Mouse (Mus musculus) ES-Bruce4 (cell line): ENCODE measurements around the gene Madcam1. TPM values are rescaled to one million over a fixed set of nuclear protein-coding genes. Genes with fewer than 3 reads are reported as not detected.

Source experiments
- H3K27ac ChIP-seq: 2 replicates; pipeline ENCODE4 v1.5.1; 2012; ENCODE audit warnings: low read length, inconsistent platforms; ENCODE audit not compliant: insufficient read depth
- H3K27me3 ChIP-seq: 2 replicates; pipeline ENCODE4 v1.6.1; 2012; ENCODE audit warnings: mild to moderate bottlenecking, low read length, inconsistent platforms; ENCODE audit not compliant: control insufficient read depth, poor library complexity, insufficient read depth, severe bottlenecking
- H3K36me3 ChIP-seq: 2 replicates; pipeline ENCODE4 v1.6.1; 2012; ENCODE audit warnings: inconsistent platforms, mild to moderate bottlenecking, low read length, moderate library complexity; ENCODE audit not compliant: control insufficient read depth, poor library complexity, insufficient read depth, severe bottlenecking
- H3K4me1 ChIP-seq: one replicate; pipeline ENCODE4 v1.8.1; 2011; ENCODE audit warnings: low read length; ENCODE audit not compliant: control insufficient read depth, insufficient read depth
- H3K4me3 ChIP-seq: 2 replicates; pipeline ENCODE4 v1.5.1; 2011; ENCODE audit warnings: low read depth, mild to moderate bottlenecking, low read length
- H3K9ac ChIP-seq: 2 replicates; pipeline ENCODE4 v1.6.1; 2012; ENCODE audit warnings: low read depth, mild to moderate bottlenecking, inconsistent platforms; ENCODE audit not compliant: poor library complexity, severe bottlenecking
- H3K9me3 ChIP-seq: replicated peaks from 2 replicates; pipeline ENCODE4 v1.6.1; 2012; ENCODE audit warnings: mild to moderate bottlenecking, low read length, inconsistent platforms; ENCODE audit not compliant: control insufficient read depth, poor library complexity, insufficient read depth, severe bottlenecking
- CTCF ChIP-seq: IDR thresholded peaks from one replicate; pipeline ENCODE4 v1.8.1; 2011; ENCODE audit warnings: low read depth, low read length
- EP300 ChIP-seq: IDR thresholded peaks from 2 replicates; pipeline ENCODE4 v1.6.1; 2011; ENCODE audit warnings: low read depth, low read length; ENCODE audit not compliant: insufficient read depth
- POLR2A ChIP-seq: IDR thresholded peaks from one replicate; pipeline ENCODE4 v1.8.1; 2011; ENCODE audit warnings: low read length; ENCODE audit not compliant: insufficient read depth
- polyA plus RNA-seq: library from polyadenylated mRNA; stranded (reverse); fragments of >200 nt; gene quantifications from 2 replicates; pipeline ENCODE4 v1.2.4, GENCODE M21; 2011; ENCODE audit warnings: low read depth; ENCODE audit not compliant: missing spikeins, insufficient read depth, insufficient read length

The Madcam1 gene
- polyA plus RNA-seq, 1 experiment, result 2.6 TPM

GRCm38 (mm10) chr10:79660298-79660697 lies 4.1 kb upstream of the Madcam1 start:
- TF ChIP-seq CTCF (no peak), POLR2A (no peak), EP300 (no peak)
- H3K9me3 ChIP-seq, result no peaks in the 10 kb centered on the region
- H3K27me3 ChIP-seq, result no peaks in the 10 kb centered on the region
- H3K36me3 ChIP-seq, result no peaks in the 10 kb centered on the region
- H3K4me1 ChIP-seq, result peaks cover 4% of the 10 kb centered on the region
- no peak overlapping the region for H3K4me3 ChIP-seq
- no peak overlapping the region for H3K9ac ChIP-seq
- H3K27ac ChIP-seq, result no peak overlapping the region

- Histone ChIP-seq H3K27ac (peak overlapping the region; percentile 34; the same call in 1 of the 2 replicates), H3K9me3 (no peaks in the 10 kb centered on the region), H3K4me1 (peaks cover 4% of the 10 kb centered on the region), H3K4me3 (peak overlapping the region; percentile 38), H3K27me3 (no peaks in the 10 kb centered on the region), H3K36me3 (no peaks in the 10 kb centered on the region), H3K9ac (no peak overlapping the region)
- TF ChIP-seq CTCF, result no peak
- TF ChIP-seq EP300, result 0 out of 2 replicates have a peak, but pooled peaks have one; percentile 33
Measured at GRCm38 (mm10) chr10:79661861-79662260, 2.5 kb upstream of the Madcam1 start.

- no peaks in the 10 kb centered on the region for H3K27me3 ChIP-seq
- H3K27ac ChIP-seq, result no peak overlapping the region
- TF ChIP-seq POLR2A (no peak), EP300 (no peak)
- H3K9me3 ChIP-seq, result no peaks in the 10 kb centered on the region
- H3K4me3 ChIP-seq, result no peak overlapping the region
- H3K9ac ChIP-seq, result no peak overlapping the region
- H3K4me1 ChIP-seq, result peaks cover 4% of the 10 kb centered on the region
- H3K36me3 ChIP-seq, result no peaks in the 10 kb centered on the region
Measured at GRCm38 (mm10) chr10:79665051-79665450, 692 bp downstream of the Madcam1 start.

GRCm38 (mm10) chr10:79666493-79666892 lies 2.1 kb downstream of the Madcam1 start:
- Histone ChIP-seq H3K9me3 (no peaks in the 10 kb centered on the region), H3K27ac (no peak overlapping the region), H3K4me3 (no peak overlapping the region), H3K27me3 (no peaks in the 10 kb centered on the region), H3K36me3 (no peaks in the 10 kb centered on the region), H3K4me1 (peaks cover 4% of the 10 kb centered on the region), H3K9ac (no peak overlapping the region)
- TF ChIP-seq CTCF, result peak; percentile 13
- no peak for TF ChIP-seq POLR2A
- no peak for TF ChIP-seq EP300

- Histone ChIP-seq H3K9ac (no peak overlapping the region), H3K27ac (no peak overlapping the region), H3K4me1 (peaks cover 3% of the 10 kb centered on the region), H3K36me3 (no peaks in the 10 kb centered on the region), H3K4me3 (no peak overlapping the region), H3K9me3 (no peaks in the 10 kb centered on the region), H3K27me3 (no peaks in the 10 kb centered on the region)
- TF ChIP-seq CTCF, result no peak
- TF ChIP-seq EP300, result no peak
- no peak for TF ChIP-seq POLR2A
Measured at GRCm38 (mm10) chr10:79668076-79668475, 3.7 kb downstream of the Madcam1 start.

GRCm38 (mm10) chr10:79668771-79669575 lies 4.6 kb downstream of the Madcam1 start, which contains the start of gene Tpgs1:
Gene Tpgs1 (plus strand): TSS chr10:79669369.
- Histone ChIP-seq H3K27me3 (no peaks in the 10 kb centered on the region), H3K4me3 (peak within 1 kb of the TSS; percentile 96), H3K9me3 (no peaks in the 10 kb centered on the region), H3K36me3 (no peaks in the 10 kb centered on the region), H3K4me1 (peaks cover 4% of the 10 kb centered on the region), H3K27ac (peak within 1 kb of the TSS; percentile 68), H3K9ac (peak within 1 kb of the TSS; percentile 90)
- no peak for TF ChIP-seq EP300
- no peak for TF ChIP-seq POLR2A
- peak; percentile 35 for TF ChIP-seq CTCF
